Mouse (Mus musculus): ENCODE results near the gene Rad54l. TPM values are rescaled to one million over a fixed set of nuclear protein-coding genes. Genes with fewer than 3 reads are reported as not detected.

Rad54l gene
- polyA plus RNA-seq (2015; fragmentation: Nextera tagmentation; extraction: Ambion mirVana): 20.9 and 21.5 TPM in 2 replicates

GRCm38 (mm10) chr4:116123602-116124519 lies at the start of gene Rad54l, which contains the start of gene Pomgnt1:
Gene Rad54l, minus strand, starts transcription at chr4:116123690.
Gene Pomgnt1, plus strand, starts transcription at chr4:116123840.
- Histone ChIP-seq H3K27ac (replicated peaks) (peak within 1 kb of the TSS; percentile 82), H3K9me3 (no peaks in the 10 kb centered on the region), H3K27me3 (replicated peaks) (no peaks in the 10 kb centered on the region), H3K9ac (peak within 1 kb of the TSS; percentile 83), H3K4me2 (peak within 1 kb of the TSS; percentile 85), H3K4me3 (peak within 1 kb of the TSS; percentile 70), H3K36me3 (peaks cover 17% of the 10 kb centered on the region), H3K4me1 (peaks cover 21% of the 10 kb centered on the region)
- 6% methylated on average over 24 of the region's 24 CpGs for WGBS
- ATAC-seq (ENCODE audit: extremely low read depth, insufficient number of reproducible peaks, low FRiP score, low TSS enrichment): peak; percentile 89

- Histone ChIP-seq H3K4me1 (peaks cover 46% of the 10 kb centered on the region), H3K4me3 (no peak within 1 kb of the TSS), H3K9me3 (no peaks in the 10 kb centered on the region), H3K9ac (0 out of 2 replicates have a peak within 1 kb of the TSS, but pooled peaks have one; percentile 52), H3K27ac (replicated peaks) (peak within 1 kb of the TSS; percentile 89), H3K4me2 (no peak within 1 kb of the TSS), H3K27me3 (replicated peaks) (no peaks in the 10 kb centered on the region), H3K36me3 (no peaks in the 10 kb centered on the region)
- ATAC-seq (ENCODE audit: extremely low read depth, insufficient number of reproducible peaks, low FRiP score, low TSS enrichment): no peak
- WGBS: 84% methylated on average over 6 of the region's 6 CpGs
Observed at GRCm38 (mm10) chr4:116173072-116173471, 49.6 kb upstream of the Rad54l start, which contains the start of the genes 1700042G07Rik and Gm49337. Gene 1700042G07Rik, plus strand, starts transcription at chr4:116173372. Gene Gm49337, plus strand, starts transcription at chr4:116173384.

GRCm38 (mm10) chr4:116169353-116169672 lies 45.8 kb upstream of the Rad54l start:
- Histone ChIP-seq H3K27me3 (replicated peaks) (no peaks in the 10 kb centered on the region), H3K9me3 (no peaks in the 10 kb centered on the region), H3K4me3 (no peak overlapping the region), H3K36me3 (no peaks in the 10 kb centered on the region), H3K4me2 (no peak overlapping the region), H3K27ac (replicated peaks) (no peak overlapping the region), H3K4me1 (peaks cover 17% of the 10 kb centered on the region), H3K9ac (no peak overlapping the region)
- WGBS: 68% methylated on average over 3 of the region's 3 CpGs
- ATAC-seq (ENCODE audit: extremely low read depth, insufficient number of reproducible peaks, low FRiP score, low TSS enrichment): no peak

GRCm38 (mm10) chr4:116168617-116169352 lies 45.3 kb upstream of the Rad54l start:
- Histone ChIP-seq H3K4me3 (no peak overlapping the region), H3K9ac (0 out of 2 replicates have a peak overlapping the region, but pooled peaks have one; percentile 28), H3K27me3 (replicated peaks) (no peaks in the 10 kb centered on the region), H3K9me3 (no peaks in the 10 kb centered on the region), H3K4me2 (no peak overlapping the region), H3K36me3 (no peaks in the 10 kb centered on the region), H3K27ac (replicated peaks) (no peak overlapping the region), H3K4me1 (peaks cover 12% of the 10 kb centered on the region; the same call in 1 of the 2 replicates)
- WGBS: 72% methylated on average over 7 of the region's 8 CpGs
- no peak for ATAC-seq (ENCODE audit: extremely low read depth, insufficient number of reproducible peaks, low FRiP score, low TSS enrichment)

- Histone ChIP-seq H3K4me3 (no peak within 1 kb of the TSS), H3K27ac (replicated peaks) (no peak within 1 kb of the TSS), H3K9me3 (no peaks in the 10 kb centered on the region), H3K4me2 (no peak within 1 kb of the TSS), H3K27me3 (replicated peaks) (no peaks in the 10 kb centered on the region), H3K9ac (no peak within 1 kb of the TSS), H3K4me1 (peaks cover 14% of the 10 kb centered on the region; the same call in 1 of the 2 replicates), H3K36me3 (no peaks in the 10 kb centered on the region)
- no peak for ATAC-seq (ENCODE audit: extremely low read depth, insufficient number of reproducible peaks, low FRiP score, low TSS enrichment)
- 25% methylated on average over 7 of the region's 7 CpGs for WGBS
Observed at GRCm38 (mm10) chr4:116167404-116167803, 43.9 kb upstream of the Rad54l start, which contains the start of gene Tspan1. Gene Tspan1, minus strand, starts transcription at chr4:116167601.

- Histone ChIP-seq H3K27ac (replicated peaks) (no peak overlapping the region), H3K27me3 (replicated peaks) (no peaks in the 10 kb centered on the region), H3K9ac (no peak overlapping the region), H3K4me3 (no peak overlapping the region), H3K4me1 (peaks cover 24% of the 10 kb centered on the region), H3K9me3 (no peaks in the 10 kb centered on the region), H3K4me2 (no peak overlapping the region), H3K36me3 (peaks cover 6% of the 10 kb centered on the region; the same call in 1 of the 2 replicates)
- ATAC-seq (ENCODE audit: extremely low read depth, insufficient number of reproducible peaks, low FRiP score, low TSS enrichment): no peak
- WGBS: 70% methylated on average over 8 of the region's 8 CpGs
Observed at GRCm38 (mm10) chr4:116165708-116166407, 42.4 kb upstream of the Rad54l start.

GRCm38 (mm10) chr4:116164759-116165554 lies 41.5 kb upstream of the Rad54l start:
- 83% methylated on average over 2 of the region's 2 CpGs for whole genome bisulfite sequencing
- 0 out of 2 replicates have a peak overlapping the region, but pooled peaks have one; percentile 1 for H3K27ac ChIP-seq (replicated peaks)
- H3K4me1 ChIP-seq: peaks cover 33% of the 10 kb centered on the region
- no peaks in the 10 kb centered on the region for H3K27me3 ChIP-seq (replicated peaks)
- peaks cover 15% of the 10 kb centered on the region for H3K36me3 ChIP-seq
- no peak overlapping the region for H3K4me2 ChIP-seq
- no peak overlapping the region for H3K4me3 ChIP-seq
- ATAC-seq (ENCODE audit: extremely low read depth, insufficient number of reproducible peaks, low FRiP score, low TSS enrichment): no peak
- H3K9ac ChIP-seq: no peak overlapping the region
- H3K9me3 ChIP-seq: no peaks in the 10 kb centered on the region

- Histone ChIP-seq H3K4me2 (no peak overlapping the region), H3K36me3 (peaks cover 43% of the 10 kb centered on the region), H3K9me3 (no peaks in the 10 kb centered on the region), H3K4me3 (no peak overlapping the region), H3K9ac (no peak overlapping the region), H3K27ac (replicated peaks) (no peak overlapping the region), H3K27me3 (replicated peaks) (no peaks in the 10 kb centered on the region), H3K4me1 (peaks cover 34% of the 10 kb centered on the region)
- ATAC-seq (ENCODE audit: extremely low read depth, insufficient number of reproducible peaks, low FRiP score, low TSS enrichment): no peak
- 71% methylated on average over 4 of the region's 4 CpGs for WGBS
Observed at GRCm38 (mm10) chr4:116162142-116162541, 38.7 kb upstream of the Rad54l start.

GRCm38 (mm10) chr4:116160769-116161168 lies 37.3 kb upstream of the Rad54l start:
- H3K4me3 ChIP-seq: no peak overlapping the region
- H3K4me1 ChIP-seq: peaks cover 34% of the 10 kb centered on the region
- no peaks in the 10 kb centered on the region for H3K27me3 ChIP-seq (replicated peaks)
- H3K4me2 ChIP-seq: no peak overlapping the region
- no peak for ATAC-seq (ENCODE audit: extremely low read depth, insufficient number of reproducible peaks, low FRiP score, low TSS enrichment)
- peak overlapping the region; percentile 5; the same call in 1 of the 2 replicates for H3K27ac ChIP-seq (replicated peaks)
- H3K9ac ChIP-seq: peak overlapping the region; percentile 38; the same call in 1 of the 2 replicates
- H3K36me3 ChIP-seq: peaks cover 57% of the 10 kb centered on the region
- no peaks in the 10 kb centered on the region for H3K9me3 ChIP-seq
- WGBS: 40% methylated on average over 3 of the region's 3 CpGs

- Histone ChIP-seq H3K9ac (no peak overlapping the region), H3K4me3 (no peak overlapping the region), H3K36me3 (peaks cover 65% of the 10 kb centered on the region), H3K4me2 (no peak overlapping the region), H3K27me3 (replicated peaks) (no peaks in the 10 kb centered on the region), H3K9me3 (no peaks in the 10 kb centered on the region), H3K27ac (replicated peaks) (0 out of 2 replicates have a peak overlapping the region, but pooled peaks have one; percentile 5), H3K4me1 (peaks cover 30% of the 10 kb centered on the region)
- 68% methylated on average over 3 of the region's 3 CpGs for WGBS
- ATAC-seq (ENCODE audit: extremely low read depth, insufficient number of reproducible peaks, low FRiP score, low TSS enrichment): no peak
Observed at GRCm38 (mm10) chr4:116159912-116160311, 36.4 kb upstream of the Rad54l start.
